Mouse (Mus musculus) CD4-positive, CD25-positive, alpha-beta regulatory T cell, adult 4 months (primary cell): ENCODE measurements around the gene Cd70. TPM values are rescaled to one million over a fixed set of nuclear protein-coding genes. Genes with fewer than 3 reads are reported as not detected.
"Not testable (repeated sequence)": the region's sequence is repeated elsewhere in the genome, so short reads cannot be mapped to it uniquely, and the experiment has no call there.

Experiments used
- ATAC-seq: one replicate; pipeline ENCODE4 v1.8.0; 2017
- polyA plus RNA-seq, 2 experiments: library from polyadenylated mRNA; unstranded; fragments of 100-300 nt; shearing (Covaris generic); gene quantifications; one replicate each; pipeline ENCODE4 v1.2.1; 2017

Gene Cd70
- polyA plus RNA-seq, 2 experiments from 2014 or later = 0.52 TPM; not detected in 1

DNA sequence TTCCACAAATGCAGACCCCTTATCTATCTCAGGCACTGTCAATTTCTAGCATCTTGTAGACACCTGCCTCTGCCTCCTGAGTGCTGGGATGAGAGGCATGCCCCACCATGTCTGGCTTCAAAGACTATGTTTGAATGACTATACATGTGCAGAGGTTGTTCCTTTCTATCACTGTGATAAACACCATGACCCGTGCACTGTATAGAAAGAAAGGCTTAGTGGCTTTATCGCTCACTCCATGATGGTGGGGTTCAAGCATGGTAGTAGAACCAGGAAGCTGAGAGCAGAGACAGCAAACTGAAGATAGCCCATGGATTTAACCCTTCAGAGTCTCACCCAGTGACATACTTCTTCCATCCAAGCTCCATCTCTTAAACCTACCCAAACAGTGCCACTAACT is 14.9 kb downstream of the Cd70 start:
- ATAC-seq = no peak

DNA sequence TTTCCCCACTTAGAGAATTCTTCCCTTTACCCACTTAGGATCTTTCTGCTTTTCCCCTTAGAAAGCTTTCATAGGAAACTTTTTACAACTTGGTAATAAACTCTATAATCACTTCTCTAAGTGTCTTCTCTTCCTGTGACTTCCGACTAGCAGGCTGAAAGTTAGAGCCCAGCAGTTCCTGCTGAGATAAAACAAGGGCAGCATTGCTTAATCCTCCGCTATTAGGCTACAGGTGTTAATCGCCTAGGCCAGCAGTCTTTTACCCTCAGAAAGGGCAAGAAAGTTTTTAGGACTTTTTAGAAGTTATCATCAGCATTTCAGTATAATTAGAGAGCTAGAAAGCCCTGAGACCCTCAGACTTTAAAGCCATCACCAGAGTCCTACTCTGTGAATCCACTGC is 15.6 kb downstream of the Cd70 start:
- ATAC-seq = not testable (repeated sequence)

DNA sequence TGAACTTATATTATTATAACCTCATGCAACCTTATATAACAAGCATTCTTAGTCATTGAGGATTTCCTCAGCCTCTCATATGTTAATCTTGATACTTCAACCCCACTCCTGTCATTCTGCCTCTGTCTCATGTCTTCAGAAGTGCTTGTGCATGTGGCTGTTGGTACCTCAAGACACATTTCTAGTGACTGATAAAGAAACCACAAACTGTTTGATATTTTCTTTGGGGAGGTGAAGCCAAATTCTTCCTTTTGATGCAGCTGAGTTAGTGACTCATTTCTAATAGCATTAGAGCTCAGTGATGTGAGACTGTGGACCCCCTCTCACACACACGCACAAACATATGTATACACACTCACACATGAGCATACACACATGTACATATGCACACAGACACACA is 17.8 kb downstream of the Cd70 start:
- ATAC-seq = peak; percentile 67

DNA sequence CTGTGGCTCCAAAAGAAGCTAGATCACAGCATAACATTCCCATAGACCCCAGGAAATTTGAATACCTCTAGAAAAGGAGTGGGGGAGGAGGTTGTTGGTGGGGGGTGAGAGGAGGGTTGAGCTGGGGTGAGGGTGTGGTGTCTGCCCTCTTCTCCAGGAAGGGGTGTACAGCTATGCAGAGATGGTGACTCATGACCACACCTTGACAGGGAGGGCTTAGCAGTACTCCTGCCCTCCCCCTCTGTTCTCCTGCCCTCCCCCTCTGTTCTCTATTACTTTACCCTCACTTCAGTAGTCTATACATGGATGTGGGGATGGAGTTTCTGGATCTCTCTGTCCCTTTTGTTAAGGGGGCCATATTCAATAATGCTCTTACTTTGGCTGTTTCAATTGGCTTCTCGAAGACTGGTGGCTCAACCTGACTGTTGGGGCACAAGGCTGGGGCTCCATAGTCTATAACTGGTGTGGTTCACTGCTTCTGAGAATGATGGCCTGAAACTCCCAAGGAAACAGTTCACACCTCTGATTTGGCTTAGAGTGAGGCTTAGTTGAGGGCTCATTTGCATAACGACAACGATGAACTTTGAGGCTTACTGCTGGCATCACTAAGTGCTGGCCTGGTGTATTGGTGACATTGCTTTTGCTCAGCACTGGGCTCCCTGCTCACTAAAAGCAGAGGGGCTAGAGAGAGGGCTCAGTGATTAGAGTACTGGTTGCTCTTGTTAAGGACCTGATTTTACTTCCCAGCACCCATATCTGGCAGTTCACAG is 23.5 kb downstream of the Cd70 start:
- no peak for ATAC-seq

DNA sequence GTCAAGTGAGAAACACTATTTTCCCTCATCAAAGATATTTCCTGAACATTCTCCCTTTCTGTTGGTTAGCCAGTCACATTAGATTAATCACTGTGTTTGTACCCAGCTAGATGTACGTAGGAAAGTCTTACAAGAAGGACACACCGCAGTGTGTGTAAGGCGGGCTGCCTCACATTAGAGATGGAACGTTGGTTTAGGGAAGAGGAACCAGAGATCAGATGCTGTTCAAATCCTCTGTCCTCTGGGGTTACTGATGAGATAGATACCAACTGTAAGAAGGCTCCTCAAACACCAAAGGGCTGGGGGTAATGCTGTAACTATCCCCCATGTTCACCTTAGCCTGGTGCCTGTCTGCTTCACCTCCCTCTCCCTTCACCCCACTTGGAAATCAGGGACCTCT is 24.8 kb downstream of the Cd70 start:
- no peak for ATAC-seq

DNA sequence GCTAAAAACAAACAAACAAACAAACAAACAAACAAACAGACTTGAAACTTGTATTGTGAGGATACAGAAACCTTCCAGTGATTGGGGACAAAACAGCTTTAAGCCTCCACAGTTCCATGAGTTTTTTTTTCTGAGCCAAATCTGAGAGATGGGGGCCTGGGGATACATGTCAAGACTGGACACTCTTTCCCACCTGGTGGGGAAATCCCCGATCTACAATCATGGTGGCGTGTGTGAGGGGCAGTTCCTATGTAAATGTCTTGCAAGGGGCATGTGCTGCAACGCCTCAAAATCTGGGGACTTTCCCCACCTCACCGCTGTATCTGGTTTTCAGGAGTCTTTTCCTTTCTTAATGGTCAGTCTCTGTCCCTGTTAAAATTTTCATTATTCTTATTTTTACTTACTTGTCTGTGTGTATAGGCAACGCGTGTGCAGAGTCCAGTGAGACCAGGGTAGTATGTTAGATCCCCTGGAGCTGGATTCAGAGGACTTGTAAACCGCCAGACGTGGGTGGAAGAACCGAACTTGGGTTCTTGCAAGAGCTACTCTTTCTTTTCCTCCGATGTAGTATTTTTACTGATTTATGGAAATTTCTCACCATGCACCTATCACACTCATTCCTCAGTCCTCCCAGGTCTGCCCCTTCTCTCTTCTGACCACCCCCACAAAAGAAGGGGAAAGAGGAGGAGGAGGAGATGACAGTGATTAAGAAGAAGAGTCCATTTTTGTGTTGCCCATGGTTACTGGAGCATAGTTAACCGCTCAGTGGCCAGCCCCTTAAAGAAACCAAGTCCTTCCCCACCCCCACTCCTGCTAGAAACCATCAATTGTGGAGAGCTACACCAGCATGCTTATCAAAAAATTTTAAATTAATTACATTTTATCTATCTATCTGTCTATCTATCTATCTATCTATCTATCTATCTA is 26.1 kb downstream of the Cd70 start:
- no peak for ATAC-seq

DNA sequence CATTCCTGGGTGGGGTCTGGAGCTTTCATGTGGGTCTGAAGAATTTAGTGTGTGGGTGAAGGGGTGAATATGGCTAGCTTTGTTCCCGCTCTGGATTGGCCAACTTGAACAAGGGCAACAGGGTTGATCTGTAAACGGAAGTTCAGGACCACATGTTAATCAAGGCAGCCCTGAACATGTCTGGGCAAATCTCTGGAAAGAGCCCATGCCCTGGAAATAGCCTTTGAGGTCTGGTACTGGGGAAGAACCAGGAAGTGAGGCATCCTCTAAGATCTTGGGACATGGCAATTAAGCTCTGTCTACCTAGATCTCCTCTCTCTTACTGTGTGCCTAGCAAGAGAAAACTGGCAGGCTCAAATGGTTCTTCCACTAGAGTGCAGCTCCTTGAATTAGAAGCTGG is 27.7 kb downstream of the Cd70 start:
- ATAC-seq = no peak

DNA sequence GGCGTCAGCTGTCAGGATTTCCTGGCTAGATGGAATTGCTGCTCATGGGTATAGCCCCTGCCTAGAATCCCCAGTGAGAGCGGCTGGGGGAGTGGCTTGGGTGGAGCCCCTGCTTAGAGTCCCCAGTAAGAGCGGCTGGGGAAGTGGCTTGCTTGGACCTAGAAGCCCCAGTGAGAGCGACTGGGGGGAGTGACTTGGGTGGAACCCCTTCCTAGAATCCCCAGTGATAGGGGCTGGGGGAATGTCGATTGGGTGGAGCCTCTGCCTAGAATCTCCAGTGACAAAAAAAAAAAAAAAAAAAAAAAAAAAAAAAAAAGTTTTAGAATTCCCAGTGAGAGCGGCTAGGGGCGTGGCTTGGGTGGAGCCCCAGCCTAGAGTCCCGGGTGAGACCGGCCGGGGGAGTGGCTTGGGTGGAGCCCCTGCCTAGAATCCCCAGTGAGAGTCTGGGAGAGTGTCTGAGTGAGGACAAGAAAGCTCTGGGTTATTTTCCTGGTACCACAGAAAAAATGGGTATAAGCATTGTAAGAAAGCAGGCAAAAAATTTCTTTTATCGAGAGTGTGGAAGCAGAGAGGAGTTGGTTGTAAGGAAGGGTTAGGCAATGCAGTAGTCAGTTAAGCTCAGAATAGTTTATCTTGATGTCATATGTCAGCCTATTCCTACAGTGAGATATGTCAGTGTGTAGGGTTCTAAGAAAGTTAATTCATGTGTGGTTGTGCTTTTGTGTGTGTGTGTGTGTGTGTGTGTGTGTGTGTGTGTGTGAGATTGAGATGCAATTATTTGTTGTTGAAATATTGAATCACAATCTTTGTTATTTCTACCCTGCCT is 30.8 kb downstream of the Cd70 start:
- no peak for ATAC-seq

DNA sequence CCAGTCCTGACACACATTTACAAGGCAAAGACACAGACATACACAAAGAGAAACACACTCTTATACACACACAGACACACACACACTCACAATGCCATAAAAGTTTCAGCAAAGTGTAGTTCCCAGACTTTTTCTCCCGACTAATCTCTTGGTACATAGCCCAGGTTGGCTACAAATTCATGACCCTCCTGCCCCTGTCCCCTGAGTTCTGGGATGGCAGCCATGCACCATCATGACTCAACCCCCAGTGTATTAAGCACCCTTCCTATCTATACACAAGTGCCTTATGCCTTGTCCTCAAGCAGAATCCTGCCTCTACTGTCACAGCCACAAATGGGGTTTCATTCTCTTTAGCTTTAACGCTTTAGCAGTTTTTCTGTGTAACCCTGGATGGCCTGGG is 32.8 kb downstream of the Cd70 start:
- no peak for ATAC-seq

DNA sequence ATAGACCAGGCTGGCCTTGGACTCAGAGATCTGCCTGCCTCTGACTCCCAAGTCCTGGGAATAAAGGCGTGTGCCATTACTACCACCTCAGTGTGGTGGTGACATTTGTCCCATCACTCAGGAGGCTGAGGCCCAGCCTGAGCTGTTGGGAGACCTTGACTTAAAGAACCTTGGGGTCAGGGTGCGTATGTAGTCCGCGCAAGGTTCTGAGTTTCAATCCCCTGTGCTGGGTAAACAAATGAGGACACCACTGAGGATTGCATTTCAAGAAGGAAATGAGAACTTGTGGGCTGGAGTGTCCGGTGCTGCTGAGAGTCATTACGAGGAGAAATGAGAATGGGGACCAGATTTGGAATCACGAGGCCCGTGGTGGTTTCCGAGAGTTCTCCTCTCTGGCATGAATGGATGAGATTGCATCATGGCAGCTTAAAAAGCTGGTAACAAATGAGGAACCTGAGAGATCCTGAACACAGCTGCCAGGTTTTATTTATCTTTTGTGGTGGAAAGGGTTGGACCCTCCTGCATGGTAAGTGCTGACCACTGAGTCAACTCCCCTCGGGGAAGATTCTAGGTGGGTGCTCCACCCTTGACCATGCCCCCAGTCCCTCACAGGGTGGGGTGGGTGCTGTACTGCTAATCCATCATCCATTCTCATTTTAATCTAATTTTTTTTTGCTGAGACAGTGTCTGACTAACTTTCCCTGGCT is 36.7 kb downstream of the Cd70 start:
- no peak for ATAC-seq

DNA sequence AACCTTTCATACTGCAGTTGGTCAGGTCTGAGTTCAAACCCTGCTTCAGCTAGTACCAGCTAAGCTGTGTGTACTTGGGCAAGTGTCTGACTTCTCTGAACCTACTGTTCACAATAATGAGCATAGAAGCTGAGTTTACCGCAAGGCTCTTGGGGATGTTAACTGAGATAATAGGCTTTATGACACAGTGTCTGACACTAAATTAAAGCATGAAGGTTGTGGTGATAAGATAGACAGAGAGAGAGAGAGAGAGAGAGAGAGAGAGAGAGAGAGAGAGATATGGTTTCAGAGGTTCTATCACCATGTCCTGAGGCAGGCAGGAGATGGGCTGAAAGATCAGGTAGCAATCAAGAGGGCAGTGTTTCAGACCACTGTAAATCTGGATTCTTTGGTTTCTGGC is 39.6 kb downstream of the Cd70 start:
- no peak for ATAC-seq

DNA sequence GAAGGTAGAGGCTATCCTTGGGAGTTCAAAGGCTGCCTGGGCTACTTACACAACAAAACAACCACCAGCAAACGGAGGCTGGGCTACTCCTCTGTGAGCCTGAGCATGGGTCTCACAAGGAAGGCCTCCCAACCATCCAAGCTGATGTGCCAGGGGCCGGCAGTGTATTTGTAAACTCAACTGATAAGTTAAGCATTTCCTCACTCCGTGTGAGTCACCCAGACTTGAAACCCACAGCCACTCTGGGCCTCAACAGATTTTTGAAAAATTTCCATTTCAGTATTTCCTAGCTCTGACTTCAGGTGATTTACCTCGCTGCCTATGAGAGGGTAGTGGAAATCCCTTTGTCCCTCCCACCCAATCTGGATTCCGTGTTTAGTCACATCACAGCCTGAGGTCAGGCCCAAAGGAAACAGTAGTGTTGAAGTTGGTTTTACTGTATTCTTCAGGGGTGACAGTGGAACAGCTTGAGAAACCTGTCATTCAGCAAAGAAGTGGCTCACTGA is 40.9 kb downstream of the Cd70 start:
- peak; percentile 69 for ATAC-seq

DNA sequence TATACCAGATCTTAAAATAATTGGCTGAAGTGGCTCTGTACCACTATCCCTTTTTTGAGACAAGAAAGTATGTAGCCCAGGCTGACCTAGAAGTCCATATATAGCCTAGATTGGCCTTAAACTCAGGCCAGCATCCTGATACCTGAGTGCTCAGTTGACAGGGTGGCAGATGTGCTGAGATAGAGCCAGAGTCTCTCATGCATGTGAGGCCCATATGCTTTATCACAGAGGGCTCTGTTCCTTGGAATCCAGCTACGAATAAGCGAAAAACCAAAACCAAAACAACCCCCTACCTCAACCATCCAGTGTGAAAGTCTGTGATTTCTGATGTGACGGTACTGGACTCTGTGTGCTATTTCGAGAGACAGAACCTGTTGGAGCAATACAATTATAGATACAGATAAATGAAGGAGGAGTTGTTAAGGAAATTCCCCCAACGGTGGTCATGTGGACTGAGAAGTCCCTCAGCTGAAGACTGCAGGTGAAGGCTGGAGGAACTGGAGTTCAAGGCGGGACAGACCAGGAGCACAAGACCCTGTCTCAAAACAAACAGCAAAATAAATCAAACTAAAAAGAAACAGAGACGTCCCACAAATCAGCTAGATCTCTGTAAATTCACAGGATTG is 41.4 kb downstream of the Cd70 start:
- no peak for ATAC-seq

DNA sequence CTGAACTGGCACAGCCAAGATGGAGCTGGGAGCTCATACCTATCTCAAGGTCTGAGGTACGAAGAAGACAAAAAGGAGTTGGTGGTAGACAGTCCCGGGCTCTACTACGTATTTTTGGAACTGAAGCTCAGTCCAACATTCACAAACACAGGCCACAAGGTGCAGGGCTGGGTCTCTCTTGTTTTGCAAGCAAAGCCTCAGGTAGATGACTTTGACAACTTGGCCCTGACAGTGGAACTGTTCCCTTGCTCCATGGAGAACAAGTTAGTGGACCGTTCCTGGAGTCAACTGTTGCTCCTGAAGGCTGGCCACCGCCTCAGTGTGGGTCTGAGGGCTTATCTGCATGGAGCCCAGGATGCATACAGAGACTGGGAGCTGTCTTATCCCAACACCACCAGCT is 42.5 kb downstream of the Cd70 start:
- no peak for ATAC-seq

DNA sequence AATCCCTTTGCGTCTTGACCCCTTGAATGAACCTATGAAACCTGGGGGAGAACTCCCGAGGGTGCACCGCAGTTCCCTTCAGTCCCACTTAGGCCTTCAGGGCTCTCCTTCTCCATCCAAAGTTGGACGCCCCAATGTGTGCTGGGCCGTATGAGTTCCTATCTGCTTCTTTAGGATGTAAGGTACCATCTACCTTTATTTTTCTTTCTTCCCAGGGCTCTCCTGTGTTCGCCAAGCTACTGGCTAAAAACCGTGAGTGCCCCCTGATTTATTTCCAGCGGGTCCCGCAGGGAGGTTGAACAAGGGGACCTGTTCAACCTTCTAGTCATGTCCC is 43.6 kb downstream of the Cd70 start:
- no peak for ATAC-seq

DNA sequence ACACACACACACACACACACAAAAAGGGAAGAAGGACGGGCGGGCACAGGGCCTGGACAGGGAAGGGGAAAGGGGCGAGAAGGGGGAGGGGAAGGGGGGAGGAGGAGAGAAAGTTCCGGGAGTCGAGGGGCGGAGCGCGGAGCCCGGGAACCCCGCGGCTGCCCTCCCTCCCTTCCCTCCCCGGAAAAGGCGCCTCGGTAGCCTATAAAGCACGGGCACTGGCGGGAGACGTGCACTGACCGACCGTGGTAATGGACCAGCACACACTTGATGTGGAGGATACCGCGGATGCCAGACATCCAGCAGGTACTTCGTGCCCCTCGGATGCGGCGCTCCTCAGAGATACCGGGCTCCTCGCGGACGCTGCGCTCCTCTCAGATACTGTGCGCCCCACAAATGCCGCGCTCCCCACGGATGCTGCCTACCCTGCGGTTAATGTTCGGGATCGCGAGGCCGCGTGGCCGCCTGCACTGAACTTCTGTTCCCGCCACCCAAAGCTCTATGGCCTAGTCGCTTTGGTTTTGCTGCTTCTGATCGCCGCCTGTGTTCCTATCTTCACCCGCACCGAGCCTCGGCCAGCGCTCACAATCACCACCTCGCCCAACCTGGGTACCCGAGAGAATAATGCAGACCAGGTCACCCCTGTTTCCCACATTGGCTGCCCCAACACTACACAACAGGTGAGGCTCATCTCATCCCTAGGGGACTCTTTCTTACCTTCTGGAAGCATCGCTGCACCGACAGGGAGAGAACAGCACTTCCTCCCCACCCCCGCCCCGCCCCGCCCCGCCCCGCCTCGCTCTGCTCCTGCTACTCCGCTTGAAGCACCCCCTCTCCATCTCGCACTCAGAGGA is 44.2 kb downstream of the Cd70 start, which contains the start of gene Tnfsf9:
Gene Tnfsf9 (plus strand): TSS at position 145 of the 854 bp plus-strand sequence.
- ATAC-seq = peak; percentile 62

DNA sequence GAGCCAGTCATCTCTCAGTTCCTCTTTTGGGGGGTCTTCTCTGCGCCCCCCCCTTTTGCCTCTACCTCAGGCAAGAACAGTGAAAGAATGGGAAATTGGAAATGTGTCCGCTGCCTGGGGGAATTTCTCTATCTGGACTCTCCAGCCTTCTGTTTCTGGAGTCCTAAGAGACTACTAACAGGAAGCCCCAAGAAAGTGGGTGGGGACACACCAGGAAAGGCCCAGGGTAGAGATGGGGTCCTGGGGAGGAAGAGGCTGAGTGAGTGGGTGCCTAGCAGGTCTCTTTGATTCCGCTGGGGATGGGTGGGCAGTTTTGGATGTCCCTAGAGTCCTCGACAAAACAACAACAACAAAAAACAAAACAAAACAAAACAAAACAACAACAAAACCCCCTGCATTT is 45.1 kb downstream of the Cd70 start:
- ATAC-seq = no peak

DNA sequence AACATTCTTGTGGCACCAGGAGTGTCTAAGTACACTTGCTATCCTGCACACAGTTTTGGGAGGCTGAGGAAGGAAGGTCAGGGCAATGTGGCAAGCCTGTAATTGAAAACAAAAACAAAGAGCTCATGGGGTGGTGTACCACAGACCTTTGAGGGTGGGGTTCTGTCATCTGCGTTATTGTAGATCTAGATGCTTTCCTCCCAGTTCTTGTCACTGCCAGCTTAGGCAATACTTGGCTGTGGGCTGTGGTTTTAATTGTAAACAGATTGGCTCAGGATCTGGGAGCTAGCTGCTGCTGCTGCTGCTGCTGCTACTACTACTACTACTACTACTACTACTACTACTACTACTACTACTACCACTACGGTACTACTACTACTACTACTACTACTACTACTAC is 47.3 kb downstream of the Cd70 start:
- no peak for ATAC-seq

DNA sequence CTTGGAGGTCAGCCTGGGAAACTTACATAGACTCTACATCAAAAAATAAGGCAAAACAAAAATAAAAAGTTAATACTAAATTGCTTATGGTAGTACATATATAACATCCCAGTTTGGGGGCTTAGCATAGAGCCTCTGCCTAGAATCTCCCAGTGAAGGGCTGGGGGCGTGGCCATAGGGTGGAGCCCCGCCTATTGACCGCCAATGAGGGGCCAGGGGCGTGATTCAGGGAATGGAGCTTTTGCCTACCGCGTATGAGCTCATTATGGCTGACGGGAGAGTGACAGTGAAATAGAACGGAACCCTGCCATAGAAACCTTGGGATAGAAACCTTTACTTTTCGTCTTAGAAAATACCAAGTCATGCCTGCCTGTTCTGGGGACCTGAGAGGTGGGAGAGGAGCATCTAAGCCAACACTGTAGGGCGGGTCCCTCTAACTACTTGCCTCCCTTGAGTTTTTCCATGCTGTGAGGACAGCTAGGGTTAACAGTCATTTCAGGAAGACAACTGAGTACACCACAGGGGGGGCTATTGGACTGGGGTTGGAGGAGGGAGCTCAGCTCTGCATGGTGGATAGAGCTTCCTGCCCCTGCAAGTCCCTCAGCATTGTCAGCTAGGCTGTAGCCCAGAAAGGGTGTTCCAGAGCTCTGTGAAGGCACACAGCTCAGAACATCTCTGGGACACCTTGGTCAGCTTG is 49.8 kb downstream of the Cd70 start:
- no peak for ATAC-seq

DNA sequence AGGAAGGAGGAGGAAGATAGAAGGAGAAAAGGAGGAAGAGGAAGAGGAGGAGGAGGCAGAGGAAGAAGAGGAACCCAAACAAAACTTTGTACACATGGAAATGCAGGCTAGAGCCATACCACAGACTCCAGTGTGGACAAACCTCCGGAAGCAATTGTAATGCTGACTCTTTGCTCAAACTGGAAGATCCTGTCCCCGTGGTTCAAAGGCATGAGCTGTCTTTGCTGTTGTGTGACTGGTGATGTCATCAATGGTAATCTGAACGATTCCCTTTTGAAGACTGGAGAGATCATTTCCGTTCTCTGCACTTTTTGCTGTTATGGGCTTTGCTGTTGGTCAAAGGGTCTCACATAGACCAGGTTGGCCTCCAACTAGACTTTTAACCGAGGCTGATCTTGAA is 51.3 kb downstream of the Cd70 start:
- no peak for ATAC-seq
